Mouse (Mus musculus) lung, postnatal 4 days (tissue): ENCODE measurements around the gene Atp5e.

Experiments used
- DNase-seq, 2 experiments: peaks; one replicate each; pipeline ENCODE4 v3.0.0; 2021

Gene Atp5e

DNA sequence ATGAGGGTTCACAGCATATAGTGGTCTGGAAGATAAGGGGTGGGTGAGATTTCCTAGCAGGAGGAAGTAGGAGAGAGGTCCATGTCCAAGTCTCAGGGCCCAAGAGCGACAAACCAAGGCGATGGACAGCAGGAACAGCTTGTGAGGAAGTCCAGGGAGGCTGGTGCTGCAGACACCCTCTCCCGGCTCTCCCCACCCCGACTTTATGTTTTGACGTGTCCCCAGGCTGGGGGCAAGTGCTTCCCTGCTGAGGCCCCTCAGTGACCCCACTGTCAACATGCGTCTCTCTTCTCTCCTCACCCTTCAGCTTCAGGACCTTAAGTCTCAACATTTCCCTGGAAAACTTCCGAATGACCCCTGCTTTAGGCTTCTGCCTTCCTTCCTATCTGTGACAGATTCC is 50.8 kb downstream of the Atp5e start:
- no peak for DNase-seq
